Mouse (Mus musculus) liver, embryonic 12.5 days (tissue): Measurements from ENCODE around the gene Bmp6. TPM values are rescaled to one million over a fixed set of nuclear protein-coding genes. Genes with fewer than 3 reads are reported as not detected.

ENCODE experiments used
- ATAC-seq: fragments of 200-750 bp; cut with Nextera tagmentation; 2 replicates; pipeline ENCODE4 v1.8.0; 2017; ENCODE audit warnings: moderate number of reproducible peaks, mild to moderate bottlenecking, moderate library complexity
- H3K27ac ChIP-seq: fragments of 300-500 bp; sonication (generic); 2 replicates; pipeline ENCODE4 v1.5.1; 2016; ENCODE audit warnings: mild to moderate bottlenecking
- H3K27me3 ChIP-seq: fragments of 300-500 bp; sonication (generic); replicated peaks from 2 replicates; pipeline ENCODE4 v1.6.1; 2016; ENCODE audit warnings: mild to moderate bottlenecking, moderate library complexity
- H3K36me3 ChIP-seq: fragments of 300-500 bp; sonication (generic); 2 replicates; pipeline ENCODE4 v1.6.1; 2016; ENCODE audit warnings: mild to moderate bottlenecking, moderate library complexity
- H3K4me1 ChIP-seq: fragments of 300-500 bp; sonication (generic); 2 replicates; pipeline ENCODE4 v1.6.1; 2016
- H3K4me2 ChIP-seq: fragments of 300-500 bp; sonication (generic); 2 replicates; pipeline ENCODE4 v1.6.1; 2016; ENCODE audit warnings: mild to moderate bottlenecking, moderate library complexity
- H3K4me3 ChIP-seq: fragments of 300-500 bp; sonication (generic); 2 replicates; pipeline ENCODE4 v1.5.1; 2016; ENCODE audit warnings: mild to moderate bottlenecking, moderate library complexity
- H3K9ac ChIP-seq: fragments of 300-500 bp; sonication (generic); 2 replicates; pipeline ENCODE4 v1.6.1; 2016; ENCODE audit warnings: mild to moderate bottlenecking, moderate library complexity
- H3K9me3 ChIP-seq: fragments of 300-500 bp; sonication (generic); replicated peaks from 2 replicates; pipeline ENCODE4 v1.6.1; 2016; ENCODE audit warnings: mild to moderate bottlenecking, moderate library complexity
- WGBS: fragments of 180-500 bp; shearing (Covaris S2); methylation state at CpG from one replicate; pipeline ENCODE4 v1.1.7; 2016; ENCODE audit not compliant: insufficient replicate concordance; 5-methylcytosine and 5-hydroxymethylcytosine counted together
- polyA plus RNA-seq: library from polyadenylated mRNA; unstranded; fragments of >200 nt; fragmentation: Nextera tagmentation; extraction: Ambion mirVana; gene quantifications from 2 replicates; pipeline ENCODE4 v1.2.1, GENCODE M21; 2016

The Bmp6 gene
- polyA plus RNA-seq, 1 experiment from 2014 or later: 0.91 TPM

- Histone ChIP-seq H3K9ac (no peak overlapping the region), H3K4me3 (no peak overlapping the region), H3K36me3 (no peaks in the 10 kb centered on the region), H3K27me3 (no peaks in the 10 kb centered on the region), H3K4me2 (no peak overlapping the region), H3K9me3 (no peaks in the 10 kb centered on the region), H3K27ac (no peak overlapping the region), H3K4me1 (no peaks in the 10 kb centered on the region)
- 75% methylated on average over 7 of the region's 7 CpGs for WGBS
- ATAC-seq: no peak
These were observed 194.4 kb downstream of the Bmp6 start for GRCm38 (mm10) chr13:38539192-38539900.

- no peak overlapping the region for H3K27ac ChIP-seq
- H3K4me2 ChIP-seq: no peak overlapping the region
- no peaks in the 10 kb centered on the region for H3K9me3 ChIP-seq
- H3K4me1 ChIP-seq: no peaks in the 10 kb centered on the region
- ATAC-seq: no peak
- no peak overlapping the region for H3K9ac ChIP-seq
- no peak overlapping the region for H3K4me3 ChIP-seq
- H3K36me3 ChIP-seq: no peaks in the 10 kb centered on the region
- WGBS: 61% methylated on average over 8 of the region's 8 CpGs
- H3K27me3 ChIP-seq: no peaks in the 10 kb centered on the region
These were observed 198.7 kb downstream of the Bmp6 start for GRCm38 (mm10) chr13:38543455-38544125.

- Histone ChIP-seq H3K9ac (no peak overlapping the region), H3K27ac (no peak overlapping the region), H3K36me3 (no peaks in the 10 kb centered on the region), H3K4me3 (no peak overlapping the region), H3K9me3 (no peaks in the 10 kb centered on the region), H3K4me1 (no peaks in the 10 kb centered on the region), H3K4me2 (no peak overlapping the region), H3K27me3 (no peaks in the 10 kb centered on the region)
- ATAC-seq: no peak
- WGBS: 67% methylated on average over 8 of the region's 8 CpGs
These were observed 200.0 kb downstream of the Bmp6 start for GRCm38 (mm10) chr13:38544769-38545445.

- ATAC-seq: no peak
- no peak overlapping the region for H3K4me3 ChIP-seq
- no peak overlapping the region for H3K9ac ChIP-seq
- 62% methylated on average over 3 of the region's 3 CpGs for WGBS
- H3K4me2 ChIP-seq: no peak overlapping the region
- no peaks in the 10 kb centered on the region for H3K4me1 ChIP-seq
- no peak overlapping the region for H3K27ac ChIP-seq
- no peaks in the 10 kb centered on the region for H3K27me3 ChIP-seq
- H3K36me3 ChIP-seq: no peaks in the 10 kb centered on the region
- no peaks in the 10 kb centered on the region for H3K9me3 ChIP-seq
These were observed 200.6 kb downstream of the Bmp6 start for GRCm38 (mm10) chr13:38545460-38545859.

GRCm38 (mm10) chr13:38546754-38547153 is 201.8 kb downstream of the Bmp6 start:
- no peak overlapping the region for H3K27ac ChIP-seq
- no peak overlapping the region for H3K4me2 ChIP-seq
- no peaks in the 10 kb centered on the region for H3K4me1 ChIP-seq
- H3K36me3 ChIP-seq: no peaks in the 10 kb centered on the region
- no peaks in the 10 kb centered on the region for H3K9me3 ChIP-seq
- H3K4me3 ChIP-seq: no peak overlapping the region
- no peak for ATAC-seq
- 74% methylated on average over 4 of the region's 4 CpGs for WGBS
- H3K27me3 ChIP-seq: no peaks in the 10 kb centered on the region
- H3K9ac ChIP-seq: no peak overlapping the region

GRCm38 (mm10) chr13:38547717-38548116 is 202.8 kb downstream of the Bmp6 start:
- H3K27me3 ChIP-seq: no peaks in the 10 kb centered on the region
- ATAC-seq: no peak
- H3K4me1 ChIP-seq: no peaks in the 10 kb centered on the region
- no peak overlapping the region for H3K4me2 ChIP-seq
- no peaks in the 10 kb centered on the region for H3K36me3 ChIP-seq
- H3K27ac ChIP-seq: no peak overlapping the region
- H3K9me3 ChIP-seq: no peaks in the 10 kb centered on the region
- WGBS: 63% methylated on average over 5 of the region's 5 CpGs
- no peak overlapping the region for H3K9ac ChIP-seq
- H3K4me3 ChIP-seq: no peak overlapping the region

GRCm38 (mm10) chr13:38548681-38549080 is 203.8 kb downstream of the Bmp6 start:
- H3K4me3 ChIP-seq: no peak overlapping the region
- no peaks in the 10 kb centered on the region for H3K9me3 ChIP-seq
- no peak for ATAC-seq
- H3K27ac ChIP-seq: no peak overlapping the region
- H3K27me3 ChIP-seq: no peaks in the 10 kb centered on the region
- no peak overlapping the region for H3K9ac ChIP-seq
- 59% methylated on average over 5 of the region's 5 CpGs for WGBS
- no peaks in the 10 kb centered on the region for H3K36me3 ChIP-seq
- H3K4me2 ChIP-seq: no peak overlapping the region
- H3K4me1 ChIP-seq: no peaks in the 10 kb centered on the region

Other genes starting within 250 kb of the Bmp6 start
- 2.1 and 2.3 TPM in 2 replicates for gene Dsp, start 193.8 kb upstream of the Bmp6 start, polyA plus RNA-seq
- gene Snrnp48, start 140.2 kb upstream of the Bmp6 start, polyA plus RNA-seq: 19.3 and 24.3 TPM in 2 replicates
- 102 and 104 TPM in 2 replicates for gene Txndc5, start 183.7 kb downstream of the Bmp6 start, polyA plus RNA-seq